Mouse (Mus musculus) brown adipose tissue, adult 24 weeks (tissue): Measurements from ENCODE around the gene Zfp52. TPM values are rescaled to one million over a fixed set of nuclear protein-coding genes. Genes with fewer than 3 reads are reported as not detected.

ENCODE experiments used
- H3K27ac ChIP-seq: fragments of 200-500 bp; replicated peaks from 2 replicates; pipeline ENCODE4 v1.5.1; 2012; ENCODE audit warnings: low read depth, mild to moderate bottlenecking, low read length
- H3K4me1 ChIP-seq: fragments of 200-500 bp; 2 replicates; pipeline ENCODE4 v1.6.1; 2012; ENCODE audit warnings: low read length, mixed read lengths; ENCODE audit not compliant: control insufficient read depth, insufficient read depth, insufficient read length
- H3K4me3 ChIP-seq: fragments of 200-500 bp; 2 replicates; pipeline ENCODE4 v1.5.1; 2012; ENCODE audit warnings: low read depth, mild to moderate bottlenecking, low read length, moderate library complexity; ENCODE audit not compliant: insufficient read depth
- polyA plus RNA-seq: library from polyadenylated mRNA; stranded (reverse); fragments of >200 nt; gene quantifications from 2 replicates; pipeline ENCODE4 v1.2.4, GENCODE M21; 2012; ENCODE audit not compliant: missing spikeins, insufficient read depth, insufficient read length

Gene Zfp52
- polyA plus RNA-seq, result 5.0 and 6.8 TPM in 2 replicates

- peak within 1 kb of the TSS; percentile 74 for H3K4me3 ChIP-seq
- H3K27ac ChIP-seq, result peak within 1 kb of the TSS; percentile 39
- no peaks in the 10 kb centered on the region; the same call in 1 of the 2 replicates for H3K4me1 ChIP-seq
Observed at GRCm38 (mm10) chr17:21535096-21536001, at the start of gene Zfp52. Gene Zfp52, plus strand, starts transcription at chr17:21535539.

DNA sequence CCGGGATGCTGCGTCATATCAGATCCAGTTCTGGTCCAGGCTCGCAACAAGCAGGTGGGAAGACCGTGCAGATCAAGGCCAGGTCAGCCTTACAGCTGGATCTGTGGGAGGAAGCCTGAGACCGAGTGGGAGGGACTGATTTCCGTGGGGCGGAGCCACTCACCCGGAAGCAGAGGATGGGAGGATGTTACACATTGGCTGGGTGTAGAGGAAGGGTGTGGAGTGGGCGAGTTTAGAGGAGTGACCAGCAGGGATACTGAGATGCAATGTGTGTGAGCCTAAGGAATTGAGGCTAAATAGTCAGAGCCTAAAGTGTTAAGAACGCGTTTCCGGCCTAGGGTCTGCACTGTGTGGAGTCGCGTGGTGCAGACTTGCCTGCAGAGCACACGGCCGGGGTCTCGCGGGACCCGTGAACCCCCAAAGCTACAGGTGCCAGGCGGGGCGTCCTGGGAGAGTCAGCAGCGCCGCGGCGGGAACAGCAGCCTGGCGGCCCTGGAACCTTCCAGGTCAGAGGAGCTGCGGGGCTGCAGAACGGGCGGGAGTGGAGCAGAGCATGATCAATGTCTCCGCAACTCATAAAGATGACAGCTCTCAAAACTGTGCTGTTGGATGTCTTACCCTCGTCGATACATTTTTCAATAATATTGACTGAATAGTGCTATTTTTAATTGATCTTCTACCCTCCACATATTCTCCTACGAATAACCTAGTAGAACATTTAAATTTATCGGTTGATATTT lies 46.4 kb upstream of the Zfp52 start, which contains the start of gene Zfp53:
Gene Zfp53 (plus strand): TSS at position 239 of the 740 bp plus-strand sequence.
- Histone ChIP-seq H3K27ac (no peak within 1 kb of the TSS; the same call in 1 of the 2 replicates), H3K4me3 (peak within 1 kb of the TSS; percentile 96), H3K4me1 (no peaks in the 10 kb centered on the region; the same call in 1 of the 2 replicates)

DNA sequence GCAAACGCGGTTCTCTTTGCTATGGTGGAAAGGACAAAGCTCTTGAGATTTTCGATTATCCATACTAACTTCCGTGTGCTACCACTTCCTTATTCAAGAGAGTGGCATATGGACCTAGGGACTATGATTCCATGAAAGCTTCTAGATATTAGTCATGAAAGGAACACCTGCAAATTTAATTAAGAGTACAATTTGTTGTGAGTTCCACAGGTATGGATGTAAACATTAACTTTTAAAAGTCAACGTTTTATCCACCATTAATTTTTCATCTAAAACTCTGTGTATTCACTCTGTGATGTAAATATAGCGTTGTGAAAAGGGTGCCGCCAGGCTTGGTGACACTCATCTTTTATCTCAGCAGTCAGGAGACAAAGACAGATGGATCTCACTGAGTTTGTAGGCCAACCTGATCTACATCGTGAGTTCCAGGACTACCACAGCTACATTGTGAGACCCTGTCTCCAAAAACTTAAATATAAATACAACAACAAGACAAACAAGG lies 45.8 kb upstream of the Zfp52 start:
- Histone ChIP-seq H3K27ac (no peak overlapping the region), H3K4me1 (no peaks in the 10 kb centered on the region; the same call in 1 of the 2 replicates), H3K4me3 (peak overlapping the region; percentile 96)

DNA sequence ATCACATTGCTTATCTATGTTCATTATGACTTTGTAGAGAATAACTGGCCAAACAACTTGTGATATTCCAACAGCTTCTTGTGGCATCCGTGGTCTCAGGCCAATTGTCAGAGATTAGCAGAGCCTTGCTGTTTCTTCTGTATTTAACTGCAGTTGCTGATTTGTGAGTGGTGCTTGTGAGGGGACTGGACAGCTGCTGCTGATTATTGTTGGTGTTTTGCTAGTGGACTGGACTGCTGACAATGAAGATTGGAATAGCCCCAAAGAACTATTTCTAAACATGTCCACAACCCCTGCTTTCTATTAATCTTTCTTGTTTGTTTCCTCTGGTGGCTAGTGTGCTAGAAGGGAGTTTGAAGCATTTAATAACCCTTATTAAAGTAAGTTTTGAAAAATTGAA lies 34.0 kb upstream of the Zfp52 start:
- H3K4me1 ChIP-seq, result no peaks in the 10 kb centered on the region
- no peak overlapping the region for H3K4me3 ChIP-seq
- no peak overlapping the region for H3K27ac ChIP-seq

DNA sequence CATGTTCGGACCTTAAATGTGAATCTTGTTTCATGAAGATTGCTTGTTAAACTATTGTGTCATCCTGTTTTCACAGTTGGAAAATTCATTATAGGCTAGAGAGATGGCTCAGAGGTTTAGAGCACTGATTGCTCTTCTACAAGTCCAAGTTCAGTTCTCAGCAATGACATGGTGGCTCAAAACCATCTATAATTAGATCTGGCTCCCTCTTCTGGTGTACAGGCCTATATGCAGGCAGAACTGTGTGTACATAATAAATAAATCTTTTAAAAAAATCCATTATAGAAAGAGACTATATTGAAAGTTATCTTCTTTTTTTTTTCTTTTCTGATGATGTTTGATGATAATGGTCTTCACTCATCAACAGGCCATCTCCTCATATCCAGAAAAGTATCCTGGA lies 30.8 kb upstream of the Zfp52 start:
- H3K4me1 ChIP-seq, result no peaks in the 10 kb centered on the region

GRCm38 (mm10) chr17:21506258-21506657 lies 29.1 kb upstream of the Zfp52 start:
- no peak overlapping the region for H3K4me3 ChIP-seq
- H3K27ac ChIP-seq, result no peak overlapping the region
- H3K4me1 ChIP-seq, result no peaks in the 10 kb centered on the region

More for the DNA sequence above, 30.8 kb upstream of the Zfp52 start:
- Histone ChIP-seq H3K27ac (no peak overlapping the region), H3K4me3 (no peak overlapping the region)

- H3K4me1 ChIP-seq, result no peaks in the 10 kb centered on the region
- H3K27ac ChIP-seq, result no peak overlapping the region
- no peak overlapping the region for H3K4me3 ChIP-seq
Observed at GRCm38 (mm10) chr17:21509756-21510155, 25.6 kb upstream of the Zfp52 start.

DNA sequence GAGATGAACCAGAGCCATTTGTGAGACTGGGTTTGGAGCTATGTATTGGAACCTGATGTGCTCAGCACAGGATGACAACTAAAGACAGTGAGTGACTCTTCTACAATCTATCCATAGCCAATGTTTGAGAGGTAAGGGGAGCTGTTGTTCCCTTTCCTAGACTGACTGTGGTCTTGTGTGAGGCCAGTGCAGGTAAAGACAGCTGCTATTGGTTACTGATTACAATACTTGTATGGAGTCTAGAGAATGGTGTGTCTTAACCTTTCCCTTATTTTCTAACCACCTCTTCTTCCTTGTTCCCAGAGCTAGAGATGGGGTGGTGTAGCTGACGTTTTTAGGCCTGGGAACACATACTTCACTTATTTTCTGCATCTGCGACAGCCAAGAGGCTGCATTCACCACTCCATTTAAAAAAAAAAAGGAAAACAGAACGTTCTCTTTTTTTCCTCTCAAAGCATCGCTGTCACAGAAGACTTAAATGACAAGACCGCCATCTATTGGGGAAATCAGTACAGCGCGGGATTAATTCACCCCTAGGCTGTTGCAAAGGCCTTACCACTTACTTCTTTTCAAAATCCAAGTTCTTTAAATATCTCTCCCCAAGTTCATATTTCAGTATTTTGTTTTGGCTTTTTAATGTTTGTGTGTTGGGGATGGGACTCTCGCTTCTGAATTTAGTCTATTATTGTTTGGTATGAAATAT lies 19.8 kb upstream of the Zfp52 start:
- Histone ChIP-seq H3K4me3 (peak overlapping the region; percentile 73; the same call in 1 of the 2 replicates), H3K27ac (no peak overlapping the region; the same call in 1 of the 2 replicates), H3K4me1 (no peaks in the 10 kb centered on the region)

DNA sequence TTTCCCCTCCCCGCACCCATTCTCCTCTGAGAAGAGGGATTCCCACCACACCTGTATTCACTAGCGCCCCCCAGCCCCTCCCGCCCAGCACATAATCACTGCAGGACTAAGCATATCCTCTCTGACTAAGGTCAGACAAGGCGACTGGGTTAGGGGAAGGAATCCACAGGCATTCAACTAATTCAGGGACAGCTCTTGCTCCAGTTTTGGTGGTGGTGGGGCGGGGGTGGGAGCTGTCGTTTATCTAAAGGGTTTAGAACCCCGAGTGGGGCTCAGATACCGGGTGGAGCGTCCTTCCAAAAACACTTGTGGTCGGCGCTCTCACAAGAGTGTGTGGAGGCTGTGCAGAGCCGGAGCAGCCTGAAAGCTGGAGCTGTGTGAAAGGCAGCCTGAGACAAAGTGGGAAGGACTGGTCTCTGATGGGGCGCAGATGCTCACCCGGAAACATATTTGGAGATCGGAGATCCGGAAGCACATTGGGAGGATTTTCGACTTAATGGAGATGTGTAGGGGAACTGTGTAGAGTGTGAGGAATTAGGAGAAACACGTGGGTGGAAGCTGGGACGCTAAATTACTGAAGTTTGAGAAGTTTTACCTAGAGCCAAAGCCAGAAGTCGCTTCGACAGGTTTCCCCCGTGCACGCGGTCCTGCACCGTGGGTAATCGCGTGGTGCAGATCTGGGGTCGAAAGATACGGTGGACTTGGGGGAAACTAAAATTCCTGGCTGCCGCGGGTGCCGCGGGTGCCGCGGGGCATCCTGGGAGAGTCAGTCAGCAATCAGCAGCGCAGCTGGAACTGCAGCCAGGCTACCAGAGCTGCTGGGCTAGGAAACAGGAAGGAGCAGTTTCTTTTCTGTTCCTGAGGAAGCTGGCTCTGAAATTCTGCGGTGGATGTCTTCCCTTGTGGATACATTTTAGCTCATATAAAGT lies 18.9 kb upstream of the Zfp52 start:
- peak overlapping the region; percentile 73 for H3K4me3 ChIP-seq
- H3K4me1 ChIP-seq, result no peaks in the 10 kb centered on the region
- H3K27ac ChIP-seq, result peak overlapping the region; percentile 61

- H3K27ac ChIP-seq, result no peak overlapping the region
- no peaks in the 10 kb centered on the region for H3K4me1 ChIP-seq
- peak overlapping the region; percentile 73; the same call in 1 of the 2 replicates for H3K4me3 ChIP-seq
Observed at GRCm38 (mm10) chr17:21517130-21517671, 18.1 kb upstream of the Zfp52 start.

- Histone ChIP-seq H3K4me1 (no peaks in the 10 kb centered on the region), H3K4me3 (no peak overlapping the region), H3K27ac (no peak overlapping the region)
Observed at GRCm38 (mm10) chr17:21526270-21526669, 9.1 kb upstream of the Zfp52 start.

DNA sequence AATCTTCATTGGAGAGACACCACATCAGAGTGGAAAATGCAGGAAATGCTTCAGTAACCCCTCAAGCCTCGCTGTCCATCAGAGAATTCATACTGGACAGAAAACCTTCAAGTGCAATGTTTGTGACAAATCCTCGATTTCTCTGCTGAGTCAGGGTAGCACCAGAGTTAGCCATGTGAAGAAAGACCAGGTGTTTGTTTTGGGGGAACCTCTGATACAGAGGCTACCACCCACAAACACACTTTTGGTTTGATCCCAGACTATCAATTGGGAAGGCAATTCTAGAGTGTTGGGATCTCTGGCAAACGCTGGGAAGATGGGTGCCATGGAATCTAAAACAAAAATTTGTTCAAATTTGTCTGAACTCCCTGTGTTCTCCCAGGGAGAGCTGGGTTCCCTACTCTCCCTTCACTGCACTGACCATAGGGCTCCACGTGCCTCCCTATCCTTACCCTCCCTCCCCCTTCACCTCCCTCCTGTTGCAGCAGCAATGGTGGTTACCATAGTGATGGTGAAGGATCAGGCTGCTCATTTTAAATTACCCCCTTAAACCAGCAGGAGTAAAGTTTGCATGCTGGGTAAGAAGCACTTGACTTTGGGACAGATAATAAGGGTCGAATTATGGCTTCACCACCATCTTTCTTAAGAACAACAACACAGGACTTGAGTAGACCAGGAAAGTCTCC lies 4.6 kb upstream of the Zfp52 start:
- no peak overlapping the region for H3K27ac ChIP-seq
- H3K4me3 ChIP-seq, result no peak overlapping the region
- H3K4me1 ChIP-seq, result no peaks in the 10 kb centered on the region; the same call in 1 of the 2 replicates

- peak overlapping the region; percentile 90 for H3K4me3 ChIP-seq
Observed at GRCm38 (mm10) chr17:21531621-21532020, 3.7 kb upstream of the Zfp52 start.

More at GRCm38 (mm10) chr17:21531621-21532020, 3.7 kb upstream of the Zfp52 start:
- Histone ChIP-seq H3K27ac (peak overlapping the region; percentile 79), H3K4me1 (no peaks in the 10 kb centered on the region; the same call in 1 of the 2 replicates)
